Mouse (Mus musculus) urinary bladder, adult 2 months (tissue): ENCODE results near the gene Jmjd1c. TPM values are rescaled to one million over a fixed set of nuclear protein-coding genes. Genes with fewer than 3 reads are reported as not detected.

Source experiments
- DNase-seq: peaks from one replicate; pipeline ENCODE4 v3.0.0; 2022; ENCODE audit warnings: low spot score
- polyA plus RNA-seq: library from polyadenylated mRNA; depleted of rRNA; stranded (reverse); fragments of >200 nt; gene quantifications from 2 replicates; pipeline ENCODE4 v1.2.3, GENCODE M21; 2012

Jmjd1c gene
- polyA plus RNA-seq, 1 experiment: 28.3 TPM

DNA sequence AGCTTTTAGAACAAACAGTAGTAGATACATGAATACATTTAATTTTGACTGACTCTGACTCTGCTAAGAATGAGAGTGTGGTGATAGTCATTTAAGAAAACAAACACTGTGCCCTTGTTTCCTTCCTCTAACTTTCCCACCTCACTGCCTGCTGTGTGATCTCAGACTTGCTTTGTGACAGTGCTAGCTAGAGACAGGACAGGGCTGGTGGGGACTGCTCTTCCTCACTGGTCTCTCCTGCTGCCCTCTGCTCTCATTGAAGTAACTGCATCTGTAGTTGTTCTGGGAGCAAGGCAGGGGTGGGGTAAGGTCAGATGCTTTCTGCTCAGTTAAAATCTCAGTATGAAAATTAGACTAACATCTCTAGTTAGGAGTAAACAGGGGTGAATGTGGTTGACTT is 93.1 kb downstream of the Jmjd1c start:
- no peak for DNase-seq

DNA sequence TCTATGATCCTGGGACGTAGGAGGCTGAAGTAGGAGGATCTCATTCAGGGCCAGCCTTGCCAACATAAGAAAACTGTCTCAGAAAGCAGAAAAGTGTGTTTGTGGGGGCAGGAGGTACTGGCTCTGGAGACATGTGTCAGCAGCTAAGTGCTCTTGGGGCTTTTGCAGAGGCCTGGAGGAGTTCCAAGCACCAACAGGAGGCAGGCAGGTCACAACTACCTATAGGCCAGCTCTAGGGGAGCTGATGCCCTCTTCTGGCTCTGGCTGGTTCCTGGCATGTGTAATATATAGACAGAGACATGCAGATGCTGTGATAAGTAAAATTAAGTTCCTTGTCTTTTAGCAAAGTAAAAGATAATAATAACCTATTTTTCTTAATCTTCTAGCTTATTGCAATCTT is 94.3 kb downstream of the Jmjd1c start:
- no peak for DNase-seq

DNA sequence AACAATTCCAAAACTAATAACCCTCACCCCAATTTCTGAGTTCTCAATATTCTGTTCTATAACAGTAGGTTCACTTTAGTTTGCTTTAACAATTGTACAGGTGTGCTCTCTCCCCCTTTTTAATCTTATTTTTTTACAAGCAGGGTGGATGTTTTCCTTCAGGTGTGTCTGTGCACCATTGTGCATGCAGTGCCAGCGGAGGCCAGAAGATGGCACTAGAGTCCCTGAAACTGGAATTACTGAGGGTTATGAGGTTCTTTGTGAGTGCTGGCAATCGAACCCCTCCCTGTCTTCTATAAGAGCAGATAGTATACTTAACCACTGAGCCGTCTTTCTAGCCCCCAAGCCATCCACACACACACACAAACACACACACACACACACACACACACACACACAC is 96.4 kb downstream of the Jmjd1c start:
- DNase-seq: no peak

DNA sequence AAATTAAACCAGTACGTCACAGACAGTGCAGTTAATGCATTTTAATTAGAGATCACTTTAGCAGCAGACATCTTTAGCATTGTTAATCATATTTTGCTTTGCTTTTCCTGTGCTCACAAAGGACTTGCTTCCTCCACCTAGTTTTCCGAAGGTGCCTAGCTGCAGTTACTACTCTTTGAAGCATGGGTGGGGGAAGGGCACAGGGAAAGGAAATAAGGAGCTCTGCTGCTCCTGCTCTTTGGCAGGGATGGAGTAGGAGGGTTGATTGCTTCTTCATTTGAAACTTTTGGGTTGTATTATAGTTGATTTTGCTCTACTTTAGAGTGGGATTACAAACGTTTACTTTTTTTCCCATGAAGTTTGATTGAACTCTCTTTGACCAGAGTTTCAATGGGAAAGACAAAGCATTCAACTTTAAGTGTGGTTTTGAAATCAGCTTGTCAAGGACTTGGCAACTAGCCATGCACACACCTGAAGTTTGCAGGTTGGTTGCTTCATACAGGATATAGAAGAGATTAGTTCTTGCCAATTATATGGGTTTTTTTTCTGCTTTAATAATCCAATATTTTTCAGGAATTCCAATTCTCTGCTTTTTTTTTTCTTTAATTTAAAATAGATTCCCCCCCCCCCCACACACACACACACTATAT is 97.2 kb downstream of the Jmjd1c start:
- no peak for DNase-seq

DNA sequence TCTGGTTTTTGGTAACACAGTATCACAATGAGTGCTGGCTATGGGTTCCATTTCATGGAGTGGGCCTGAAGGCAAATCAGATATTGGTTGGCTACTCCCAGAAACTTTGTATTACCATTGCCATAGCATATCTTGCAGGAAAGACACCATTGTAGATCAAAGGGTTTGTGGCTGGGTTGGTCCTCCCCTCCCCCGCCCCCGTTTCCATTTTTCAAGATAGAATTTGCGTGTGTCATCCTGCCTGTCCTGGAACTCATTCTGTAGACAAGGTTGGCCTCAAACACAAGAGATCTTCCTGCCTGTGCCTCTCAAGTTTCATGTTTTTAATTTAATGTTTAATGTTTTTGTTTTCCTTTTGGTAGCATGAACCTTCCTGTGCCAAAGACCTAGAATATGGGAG is 98.1 kb downstream of the Jmjd1c start:
- no peak for DNase-seq

DNA sequence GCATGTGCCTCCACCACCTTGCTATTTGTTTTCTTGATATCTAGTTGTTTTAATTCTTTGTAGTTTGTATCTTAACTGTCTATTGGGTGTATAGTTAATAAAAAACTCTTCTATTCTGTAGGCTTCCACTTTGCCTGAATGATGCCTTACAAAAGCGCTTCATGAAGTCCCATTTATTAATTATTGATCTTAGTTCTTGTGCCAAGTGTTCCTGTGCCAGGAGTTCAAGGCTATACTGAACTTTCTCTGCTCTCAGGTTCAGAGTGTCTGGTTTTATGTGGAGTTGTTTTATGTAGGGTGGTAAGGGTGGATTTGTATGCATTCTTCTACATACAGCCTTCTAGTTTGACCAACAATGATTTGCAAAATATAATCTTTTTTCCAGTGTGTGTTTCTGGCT is 99.7 kb downstream of the Jmjd1c start:
- DNase-seq: no peak

DNA sequence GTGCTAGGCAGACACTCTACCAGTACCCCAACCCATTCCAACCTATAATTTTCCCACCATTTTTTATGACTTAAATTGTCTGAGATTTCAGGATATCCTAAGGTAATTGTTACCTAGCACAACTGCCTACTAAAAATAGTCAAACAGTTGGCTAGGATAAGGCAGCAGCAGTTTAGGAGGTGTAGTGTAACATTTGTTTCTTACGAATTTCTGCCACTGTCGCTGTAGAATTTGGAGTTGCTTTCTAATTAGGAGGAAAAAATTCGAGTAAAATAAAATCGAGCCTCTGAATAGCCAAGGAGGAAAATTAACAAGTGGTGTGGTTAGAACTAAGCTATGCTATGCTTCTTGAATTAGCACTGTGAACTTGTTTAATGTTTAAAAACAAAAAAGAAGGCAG is 101.3 kb downstream of the Jmjd1c start:
- no peak for DNase-seq

DNA sequence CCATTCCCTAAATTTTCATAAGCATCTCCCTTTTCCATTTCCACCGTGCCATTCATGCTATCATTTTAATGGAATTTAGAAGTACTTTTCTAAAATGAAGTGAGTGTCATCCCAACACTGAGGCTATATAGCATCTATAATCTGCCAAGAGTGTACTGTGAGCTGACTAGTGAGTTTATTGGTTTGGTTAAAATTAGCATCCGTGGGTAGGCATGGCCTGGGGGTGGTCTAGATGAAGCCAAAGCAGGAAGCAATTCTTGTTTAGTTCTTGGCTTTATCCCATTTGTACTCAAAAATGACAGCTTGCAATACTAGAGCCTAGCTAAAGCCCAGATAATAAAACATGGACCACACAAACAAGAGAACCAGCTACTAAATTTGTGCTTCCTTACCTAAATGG is 101.9 kb downstream of the Jmjd1c start:
- DNase-seq: no peak

DNA sequence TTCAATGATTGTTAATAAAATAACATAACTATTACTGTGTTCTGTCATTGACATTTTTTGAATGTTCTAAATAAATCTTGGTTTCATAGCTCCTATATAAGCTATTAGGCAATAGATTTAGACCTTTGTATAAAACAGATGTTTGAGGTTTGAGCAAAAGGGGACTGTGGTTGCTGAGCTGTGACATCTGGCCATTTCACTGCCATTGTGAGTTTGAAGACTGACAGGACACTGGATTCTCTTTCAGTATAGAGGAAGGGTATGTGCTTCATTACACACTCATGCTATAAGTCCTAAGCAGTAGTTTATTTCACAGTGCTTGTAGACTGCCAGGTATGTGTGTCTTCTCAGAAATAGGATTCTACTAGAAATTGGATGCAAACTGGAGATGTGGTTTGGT is 105.8 kb downstream of the Jmjd1c start:
- DNase-seq: no peak

DNA sequence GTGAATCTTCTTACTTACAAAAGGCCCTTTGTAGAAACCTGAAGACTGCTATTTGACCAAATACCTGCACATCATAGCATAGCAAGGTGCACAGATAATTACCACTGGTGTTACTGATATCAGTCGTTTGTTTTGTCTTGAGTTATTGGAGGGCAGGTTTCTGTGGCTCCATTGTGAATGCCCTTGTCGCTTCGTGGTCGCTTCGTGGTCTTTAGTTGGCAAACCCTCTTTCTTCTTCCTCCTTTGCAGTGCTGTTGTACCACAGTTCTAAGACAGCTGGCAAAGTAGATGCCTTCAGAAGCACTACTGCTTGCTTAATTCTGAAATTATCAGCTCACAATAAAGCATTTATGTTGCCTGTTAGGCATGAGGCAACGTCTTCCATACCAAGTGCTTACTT is 106.5 kb downstream of the Jmjd1c start:
- no peak for DNase-seq

DNA sequence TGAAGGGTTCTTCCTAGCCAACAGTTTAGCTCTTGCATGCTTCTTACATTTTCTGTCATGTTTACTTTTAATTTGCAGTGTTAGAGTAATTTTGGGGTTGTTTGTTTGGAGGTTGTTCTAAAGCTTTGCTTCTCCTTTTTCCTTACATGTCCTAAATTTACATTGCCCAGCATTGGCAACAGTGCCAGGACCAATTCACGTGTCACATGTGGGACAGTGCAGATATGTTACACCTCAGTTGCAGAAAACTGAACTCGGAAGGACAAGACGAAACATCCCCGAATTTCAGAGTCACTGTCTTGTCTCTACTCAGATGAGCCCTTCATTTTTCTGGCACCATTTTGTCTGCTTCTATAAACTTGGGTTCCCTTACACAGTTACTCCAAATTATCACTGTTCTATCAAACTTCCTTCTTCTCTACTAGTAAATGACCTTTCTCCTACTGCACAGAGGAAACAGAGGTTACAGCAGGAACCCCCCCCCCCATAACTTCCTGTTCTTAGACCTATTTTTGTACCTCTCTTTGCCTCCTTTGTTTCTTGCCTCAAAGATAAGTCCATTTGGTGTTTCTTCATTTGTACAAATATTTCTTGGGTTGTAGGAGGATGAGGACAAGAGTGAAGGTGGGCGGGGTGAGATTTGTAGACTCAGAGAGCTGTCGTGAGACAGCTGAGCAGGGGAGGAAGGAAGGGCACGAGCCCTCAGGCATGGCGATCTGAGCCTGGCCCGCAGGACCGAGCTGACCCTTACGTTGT is 108.9 kb downstream of the Jmjd1c start:
- no peak for DNase-seq

DNA sequence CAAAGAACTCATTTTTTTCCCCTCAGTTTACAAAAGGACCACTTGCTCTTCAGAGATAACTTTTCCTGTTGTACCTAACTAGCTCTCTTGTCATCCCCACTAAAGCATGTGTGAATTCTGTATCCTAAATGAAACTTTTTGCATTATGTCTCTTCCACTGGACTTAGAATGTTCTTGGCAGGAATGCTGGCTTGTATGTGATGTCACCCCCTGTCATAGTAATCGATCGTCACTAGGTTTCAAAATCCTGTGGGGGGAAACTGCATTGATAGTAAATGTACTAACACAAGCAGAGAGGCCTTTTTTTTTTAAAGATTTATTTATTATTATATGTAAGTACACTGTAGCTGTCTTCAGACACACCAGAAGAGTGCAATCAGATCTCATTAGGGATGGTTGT is 112.0 kb downstream of the Jmjd1c start:
- no peak for DNase-seq

DNA sequence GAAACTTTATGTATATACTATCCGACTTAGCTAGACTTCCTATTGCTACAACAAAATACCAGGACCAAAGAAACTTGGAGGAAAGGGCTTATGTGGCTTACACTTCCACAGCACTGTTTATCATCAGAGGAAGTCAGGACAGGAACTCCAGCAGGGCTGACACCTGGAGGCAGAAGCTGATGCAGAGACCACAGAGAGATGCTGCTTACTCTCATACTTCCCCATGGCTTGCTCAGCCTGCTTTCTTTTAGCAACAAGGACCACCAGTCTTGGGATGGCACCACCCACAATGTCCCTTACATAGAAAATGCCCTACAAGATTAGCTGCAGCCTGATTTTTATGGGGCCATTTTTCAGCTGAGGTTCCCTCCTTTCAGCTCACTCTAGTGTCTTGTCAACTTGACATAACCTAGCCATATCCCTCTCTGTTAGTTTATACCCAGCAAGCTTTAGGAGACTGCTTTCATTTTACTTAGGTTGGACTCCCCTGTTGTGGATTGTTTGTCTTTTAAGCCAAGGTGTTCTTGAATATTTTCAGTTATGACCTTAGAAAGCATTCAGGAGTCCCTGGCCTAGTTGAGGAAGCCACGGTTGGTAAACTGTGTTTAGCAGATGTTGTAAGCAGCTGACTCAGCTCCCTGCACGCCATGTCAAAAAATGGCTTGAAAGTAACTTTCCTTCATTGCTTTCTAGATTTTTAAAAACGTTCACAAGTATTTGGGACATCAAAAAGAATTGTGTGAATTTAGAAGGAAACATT is 114.2 kb downstream of the Jmjd1c start:
- no peak for DNase-seq

DNA sequence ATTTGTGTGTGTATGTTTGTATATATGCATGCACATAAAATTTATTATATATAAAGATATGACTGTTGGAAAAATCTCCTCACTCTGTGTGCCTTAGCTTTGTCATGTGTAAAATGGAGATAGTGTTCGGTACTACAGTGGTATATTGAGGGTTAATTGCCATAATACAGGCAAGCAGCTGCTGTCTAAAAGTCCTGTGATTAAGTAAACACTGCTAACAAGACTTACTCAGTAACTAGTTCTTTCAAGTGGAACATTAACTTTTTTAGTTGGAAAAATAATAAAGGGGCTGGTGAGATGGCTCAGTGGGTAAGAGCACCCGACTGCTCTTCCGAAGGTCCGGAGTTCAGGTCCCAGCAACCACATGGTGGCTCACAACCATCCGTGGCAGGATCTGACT is 116.1 kb downstream of the Jmjd1c start:
- DNase-seq: no peak

DNA sequence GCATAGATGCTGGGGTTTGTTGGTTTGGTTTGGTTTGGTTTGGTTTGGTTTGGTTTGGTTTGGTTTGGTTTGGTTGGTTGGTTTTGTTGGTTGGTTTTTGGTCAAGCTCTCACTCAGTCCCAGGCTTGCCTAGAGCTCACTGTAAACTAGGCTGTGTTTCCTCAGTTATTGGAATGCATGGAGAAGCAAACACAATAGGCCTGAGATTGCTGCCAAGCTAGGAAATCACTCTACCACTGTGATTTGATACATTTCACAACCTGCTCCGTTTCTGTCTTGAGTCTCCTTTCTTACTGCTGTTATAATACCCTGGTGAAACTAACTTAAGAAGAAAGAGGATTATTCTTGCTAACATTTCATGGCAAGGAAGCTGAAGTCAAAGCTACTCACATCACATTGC is 117.8 kb downstream of the Jmjd1c start:
- DNase-seq: no peak

DNA sequence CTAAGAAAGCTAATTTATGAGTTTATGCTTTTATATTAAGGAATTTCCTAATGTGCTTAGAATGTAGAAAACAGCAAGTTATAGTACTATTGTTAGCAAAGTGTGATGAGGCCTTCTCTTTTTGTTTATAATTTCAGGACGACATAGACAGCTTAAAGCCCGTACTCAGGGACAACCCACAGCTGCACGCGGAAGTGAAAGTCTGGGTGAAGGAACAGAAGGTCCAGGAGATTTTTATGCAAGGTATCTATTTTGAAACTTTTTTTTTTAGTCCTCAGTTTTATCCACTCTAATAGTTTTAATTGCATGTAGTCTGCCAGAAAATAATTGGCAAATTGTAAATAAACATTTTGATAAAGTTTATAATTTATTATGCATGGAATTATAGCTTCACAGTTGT is 119.2 kb downstream of the Jmjd1c start:
- no peak for DNase-seq

DNA sequence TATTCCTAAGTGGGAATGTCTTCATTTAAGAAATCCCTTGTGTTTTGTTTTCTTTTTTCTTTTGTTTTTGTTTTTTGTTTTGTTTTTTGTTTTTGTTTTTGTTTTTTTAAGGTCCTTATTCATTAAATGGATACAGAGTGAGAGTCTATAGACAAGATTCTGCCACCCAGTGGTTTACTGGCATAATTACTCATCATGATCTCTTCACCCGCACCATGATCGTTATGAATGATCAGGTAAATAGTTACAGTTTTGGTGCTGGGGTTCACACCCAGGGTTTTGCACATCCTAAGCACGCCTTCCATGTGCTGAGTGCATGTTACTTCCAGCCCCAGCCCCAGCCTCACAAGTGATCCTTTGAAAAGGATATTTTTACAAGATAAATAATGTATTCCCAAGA is 120.9 kb downstream of the Jmjd1c start:
- DNase-seq: no peak

DNA sequence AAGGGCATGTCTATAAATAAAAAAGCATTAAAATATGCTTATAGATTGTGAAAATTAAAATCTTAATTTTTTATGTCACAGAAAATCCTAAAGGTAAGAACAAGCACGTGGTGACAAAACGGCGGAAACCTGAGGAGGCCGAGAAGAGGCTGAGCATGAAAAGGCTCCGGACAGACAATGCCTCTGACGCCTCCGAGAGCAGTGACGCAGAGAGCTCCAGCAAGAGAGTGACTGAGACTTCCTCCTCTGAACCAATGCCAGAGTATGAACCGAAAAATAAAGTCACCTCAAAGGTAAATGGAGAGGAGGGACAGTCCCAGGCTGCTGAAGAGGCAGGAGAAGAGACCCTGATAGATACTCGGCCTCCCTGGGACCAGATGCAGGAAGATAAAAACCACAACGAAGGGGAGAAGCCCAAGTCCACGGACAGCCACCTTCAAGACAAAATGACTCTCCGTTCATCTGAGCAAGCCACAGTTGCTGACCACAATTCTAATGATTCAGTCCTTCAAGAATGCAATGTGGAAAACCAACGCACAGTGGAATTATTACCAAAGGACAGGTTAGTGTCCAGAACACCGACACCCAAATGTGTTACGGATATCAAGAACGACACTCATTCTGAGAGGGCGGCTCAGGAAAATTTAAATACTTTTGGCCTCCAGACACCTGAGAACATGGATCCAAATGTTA is 123.1 kb downstream of the Jmjd1c start:
- DNase-seq: no peak

DNA sequence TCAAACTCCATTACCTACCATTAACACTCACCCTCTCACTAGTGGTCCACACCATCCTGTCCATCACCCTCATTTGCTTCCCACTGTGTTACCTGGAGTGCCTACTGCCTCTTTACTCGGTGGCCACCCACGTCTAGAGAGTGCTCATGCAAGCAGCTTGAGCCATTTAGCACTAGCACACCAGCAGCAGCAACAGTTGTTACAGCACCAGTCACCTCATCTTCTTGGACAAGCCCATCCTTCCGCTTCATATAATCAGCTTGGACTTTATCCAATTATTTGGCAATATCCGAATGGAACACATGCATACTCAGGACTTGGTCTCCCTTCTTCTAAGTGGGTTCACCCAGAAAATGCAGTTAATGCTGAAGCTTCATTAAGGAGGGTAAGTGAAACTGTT is 124.3 kb downstream of the Jmjd1c start:
- no peak for DNase-seq

DNA sequence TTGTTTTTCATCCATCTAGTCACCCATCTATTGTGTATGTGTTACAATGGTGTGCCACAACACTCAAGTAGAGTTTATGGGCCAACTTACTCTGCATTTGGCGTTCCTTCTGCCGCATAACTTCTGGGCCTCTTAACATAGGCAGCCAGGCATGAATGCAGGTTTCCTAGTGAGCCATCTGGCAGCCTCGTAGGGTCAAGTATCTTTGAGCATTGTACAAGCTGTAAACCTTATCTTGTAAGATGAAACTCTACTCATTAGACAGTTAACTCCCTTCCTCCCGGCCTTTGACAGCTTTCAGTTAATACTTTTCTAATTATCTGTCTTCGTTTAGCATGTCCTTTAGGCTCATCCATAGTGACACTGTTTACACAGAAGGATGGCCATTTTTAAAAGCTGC is 125.4 kb downstream of the Jmjd1c start:
- no peak for DNase-seq

DNA sequence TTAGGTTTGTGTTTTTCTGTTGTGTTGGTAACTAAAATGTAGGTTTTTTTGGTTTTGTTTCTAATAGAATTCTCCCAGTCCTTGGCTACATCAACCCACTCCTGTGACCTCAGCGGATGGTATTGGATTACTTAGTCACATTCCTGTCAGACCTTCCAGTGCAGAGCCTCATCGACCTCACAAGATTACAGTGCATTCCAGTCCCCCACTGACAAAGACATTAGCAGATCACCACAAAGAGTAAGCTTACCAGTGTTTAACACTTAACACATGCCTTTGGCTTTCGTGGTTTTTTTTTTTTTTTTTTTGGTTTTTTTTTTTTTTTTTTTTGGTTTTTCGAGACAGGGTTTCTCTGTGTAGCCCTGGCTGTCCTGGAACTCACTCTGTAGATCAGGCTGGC is 128.0 kb downstream of the Jmjd1c start:
- no peak for DNase-seq

DNA sequence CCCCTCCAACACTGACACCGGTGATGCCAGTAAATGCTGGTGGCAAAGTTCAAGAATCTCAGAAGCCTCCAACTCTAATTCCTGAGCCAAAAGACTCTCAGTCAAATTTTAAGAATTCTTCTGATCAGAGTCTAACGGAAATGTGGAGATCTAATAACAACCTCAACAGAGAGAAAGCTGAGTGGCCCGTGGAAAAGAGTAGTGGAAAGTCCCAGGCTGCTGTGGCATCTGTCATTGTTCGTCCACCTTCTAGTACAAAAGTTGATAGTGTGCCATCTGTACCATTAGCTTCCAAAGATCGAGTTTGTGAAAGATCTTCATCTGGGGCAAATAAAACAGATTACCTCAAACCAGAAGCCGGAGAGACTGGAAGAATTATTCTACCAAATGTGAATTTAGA is 129.6 kb downstream of the Jmjd1c start:
- no peak for DNase-seq

DNA sequence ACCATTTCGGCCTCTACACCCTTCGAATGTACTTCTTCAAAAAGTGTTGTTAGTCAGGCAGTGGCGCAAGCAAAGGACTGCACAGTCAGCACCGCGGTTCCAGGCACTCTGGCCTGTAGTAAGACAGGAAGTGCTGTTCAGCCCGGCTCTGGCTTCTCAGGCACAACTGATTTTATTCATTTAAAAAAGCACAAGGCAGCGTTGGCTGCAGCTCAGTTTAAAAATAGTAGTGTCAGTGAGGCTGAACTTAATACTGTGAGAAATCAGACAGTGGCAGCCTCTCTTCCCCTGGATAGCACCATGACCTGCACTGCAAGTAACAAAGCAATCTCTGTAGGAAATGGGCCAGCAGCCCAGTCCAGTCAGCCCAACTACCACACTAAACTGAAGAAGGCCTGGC is 130.2 kb downstream of the Jmjd1c start:
- DNase-seq: no peak
